Mouse (Mus musculus) spleen, postnatal 36 days (tissue): ENCODE measurements at regions not wholly inside any gene's neighbourhood (a gene's known extent, or its start where the extent isn't known, plus 50 kb on each side); places are given as distances from the start of the nearest gene placed in this dataset.

Experiments used
- DNase-seq, 2 experiments: peaks; one replicate each; pipeline ENCODE4 v3.0.0; 2022; ENCODE audit warnings: low spot score in 2 of 2, mixed read lengths in 1 of 2

- DNase-seq, result no peak
These were observed 66.1 kb downstream of the Slc4a3 start for GRCm38 (mm10) chr1:75612083-75612720.

- DNase-seq, result no peak
These were observed 67.1 kb downstream of the Slc4a3 start for GRCm38 (mm10) chr1:75613206-75613605.

GRCm38 (mm10) chr1:75616971-75617370 is 70.9 kb downstream of the Slc4a3 start:
- DNase-seq, result no peak

GRCm38 (mm10) chr1:75618367-75618790 is 72.3 kb downstream of the Slc4a3 start:
- DNase-seq, result no peak

GRCm38 (mm10) chr1:75630287-75630686 is 84.2 kb downstream of the Slc4a3 start:
- no peak for DNase-seq

GRCm38 (mm10) chr1:75631729-75632128 is 85.7 kb downstream of the Slc4a3 start:
- DNase-seq, result no peak

GRCm38 (mm10) chr1:75635591-75635990 is 89.5 kb downstream of the Slc4a3 start:
- DNase-seq, result no peak

- DNase-seq, result no peak
These were observed 93.2 kb downstream of the Slc4a3 start for GRCm38 (mm10) chr1:75639031-75640001.

GRCm38 (mm10) chr1:75642496-75642895 is 96.4 kb downstream of the Slc4a3 start:
- no peak for DNase-seq

GRCm38 (mm10) chr1:75652547-75652946 is 106.5 kb downstream of the Slc4a3 start:
- DNase-seq, result no peak

- DNase-seq, result no peak
These were observed 107.0 kb downstream of the Slc4a3 start for GRCm38 (mm10) chr1:75652987-75653573.

GRCm38 (mm10) chr1:75653671-75654076 is 107.6 kb downstream of the Slc4a3 start:
- DNase-seq, result no peak

GRCm38 (mm10) chr1:75656592-75656991 is 110.5 kb downstream of the Slc4a3 start:
- no peak for DNase-seq

- DNase-seq, result no peak
These were observed 114.5 kb downstream of the Slc4a3 start for GRCm38 (mm10) chr1:75660336-75661100.

- no peak for DNase-seq
These were observed 116.3 kb downstream of the Slc4a3 start for GRCm38 (mm10) chr1:75662141-75662990.

- no peak for DNase-seq
These were observed 121.7 kb downstream of the Slc4a3 start for GRCm38 (mm10) chr1:75667736-75668269.

- no peak for DNase-seq
These were observed 130.2 kb downstream of the Slc4a3 start for GRCm38 (mm10) chr1:75676295-75676694.

- DNase-seq, result no peak
These were observed 131.6 kb downstream of the Slc4a3 start for GRCm38 (mm10) chr1:75677695-75678094.

- DNase-seq, result no peak
These were observed 132.2 kb downstream of the Slc4a3 start for GRCm38 (mm10) chr1:75678279-75678678.

GRCm38 (mm10) chr1:75680366-75680765 is 134.3 kb downstream of the Slc4a3 start:
- DNase-seq, result no peak
